Mouse (Mus musculus): ENCODE data around the gene Pou3f3. TPM values are rescaled to one million over a fixed set of nuclear protein-coding genes. Genes with fewer than 3 reads are reported as not detected.
A peak's percentile ranks its signal among the peaks of the same experiment; 100 is the strongest.

Pou3f3 gene
- polyA plus RNA-seq, 1 experiment from 2014 or later, result 0.03 TPM

DNA sequence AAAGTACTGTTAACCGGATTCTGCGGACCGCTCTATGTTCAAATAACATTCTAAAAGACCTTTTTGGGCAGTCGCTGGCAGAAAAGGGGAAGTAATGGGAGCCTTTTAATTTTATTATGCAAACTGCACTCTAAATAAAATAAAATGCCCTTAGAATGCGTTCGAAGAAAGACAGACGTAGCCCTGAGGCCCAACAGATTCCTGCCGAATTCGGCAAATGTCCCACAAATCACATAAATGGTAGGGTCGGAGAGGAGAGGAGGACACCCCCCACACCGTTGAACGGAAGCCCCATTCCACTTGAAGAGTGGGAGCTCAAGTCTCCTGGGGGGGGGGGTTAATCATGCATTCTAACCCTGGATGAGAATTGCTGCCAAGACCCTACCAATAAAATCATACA, 8.3 kb upstream of the Pou3f3 start:
- Histone ChIP-seq H3K4me3 (peak overlapping the region; percentile 48; the same call in 1 of the 2 replicates), H3K4me1 (peaks cover 21% of the 10 kb centered on the region), H3K27ac (replicated peaks) (no peak overlapping the region), H3K4me2 (peak overlapping the region; percentile 74; the same call in 1 of the 2 replicates), H3K36me3 (no peaks in the 10 kb centered on the region), H3K27me3 (replicated peaks) (peaks cover 97% of the 10 kb centered on the region), H3K9ac (no peak overlapping the region), H3K9me3 (no peaks in the 10 kb centered on the region)
- WGBS, result 2% methylated on average over 12 of the region's 12 CpGs
- ATAC-seq (ENCODE audit: extremely low read depth, insufficient number of reproducible peaks, low FRiP score, low TSS enrichment), result no peak

DNA sequence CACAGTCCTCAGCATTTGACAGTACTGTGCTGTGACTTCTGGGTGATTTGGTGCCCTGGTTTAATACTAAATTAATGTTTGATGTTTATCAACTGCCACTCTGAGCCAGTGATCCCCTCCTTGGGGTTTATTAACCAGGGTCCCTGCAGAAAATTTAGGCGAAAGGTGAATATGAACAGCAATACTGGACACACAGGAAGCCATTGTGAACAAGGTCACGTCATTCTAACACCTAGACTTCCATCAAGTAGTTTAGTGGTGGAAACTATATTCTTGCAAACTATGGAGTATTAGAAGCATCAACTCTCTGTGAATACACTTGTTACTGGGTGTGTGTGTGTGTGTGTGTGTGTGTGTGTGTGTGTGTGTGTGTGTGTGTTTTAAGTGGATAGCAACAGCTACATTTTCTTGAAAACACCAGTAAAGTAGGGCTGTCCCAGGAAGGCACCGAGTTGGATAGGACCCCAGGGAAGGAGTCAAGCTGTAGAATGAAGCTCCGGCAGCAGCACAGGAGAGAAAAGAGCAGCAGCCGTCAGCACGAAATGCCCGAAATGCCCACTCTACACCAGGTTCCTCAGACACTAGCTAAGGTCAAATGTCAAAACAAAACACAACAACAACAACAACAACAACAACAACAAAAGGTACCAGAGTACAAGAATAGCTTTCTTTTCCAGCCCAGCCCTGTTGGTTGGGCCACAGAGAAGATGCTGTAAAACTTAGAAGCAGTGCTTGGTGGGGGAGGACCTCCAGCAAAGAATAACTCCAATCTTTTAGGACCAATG, 7.6 kb upstream of the Pou3f3 start:
- WGBS, result 3% methylated on average over 7 of the region's 7 CpGs
- Histone ChIP-seq H3K27me3 (replicated peaks) (peaks cover 99% of the 10 kb centered on the region), H3K27ac (replicated peaks) (no peak overlapping the region), H3K4me2 (no peak overlapping the region), H3K4me1 (peaks cover 21% of the 10 kb centered on the region), H3K36me3 (no peaks in the 10 kb centered on the region), H3K4me3 (no peak overlapping the region), H3K9ac (no peak overlapping the region), H3K9me3 (no peaks in the 10 kb centered on the region)
- no peak for ATAC-seq (ENCODE audit: extremely low read depth, insufficient number of reproducible peaks, low FRiP score, low TSS enrichment)

DNA sequence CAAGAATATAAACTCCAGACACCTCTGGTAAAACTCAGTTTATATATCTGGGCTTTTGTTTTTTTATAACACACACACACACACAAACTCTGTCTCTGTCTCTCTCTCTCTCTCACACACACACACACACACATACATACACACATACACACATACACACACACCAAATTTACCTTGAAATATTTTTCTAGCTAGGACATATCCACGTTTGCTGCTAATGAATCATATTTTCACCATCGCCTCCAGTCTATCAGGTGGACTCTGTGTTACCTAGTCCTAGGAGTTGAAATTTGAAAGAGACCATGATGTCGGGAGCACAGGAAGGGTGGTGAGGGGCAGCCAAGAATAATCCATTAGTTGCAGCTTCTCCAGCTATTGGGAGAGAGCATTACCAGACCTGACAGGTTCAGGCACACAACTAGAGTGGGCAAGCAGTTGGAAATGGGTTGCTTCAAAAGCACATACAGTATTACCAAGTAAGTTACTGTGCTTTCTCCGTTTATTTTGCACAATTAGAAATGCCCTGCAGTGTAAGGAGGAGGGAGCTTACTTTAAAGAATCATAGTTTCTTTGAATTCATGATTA, 6.9 kb upstream of the Pou3f3 start:
- no peak overlapping the region for H3K9ac ChIP-seq
- ATAC-seq (ENCODE audit: extremely low read depth, insufficient number of reproducible peaks, low FRiP score, low TSS enrichment), result no peak
- H3K4me3 ChIP-seq, result no peak overlapping the region
- WGBS, result 8% methylated on average over 4 of the region's 4 CpGs
- H3K36me3 ChIP-seq, result no peaks in the 10 kb centered on the region
- H3K27me3 ChIP-seq (replicated peaks), result peaks cover 99% of the 10 kb centered on the region
- peaks cover 26% of the 10 kb centered on the region for H3K4me1 ChIP-seq
- H3K4me2 ChIP-seq, result no peak overlapping the region
- no peak overlapping the region for H3K27ac ChIP-seq (replicated peaks)
- no peaks in the 10 kb centered on the region for H3K9me3 ChIP-seq

DNA sequence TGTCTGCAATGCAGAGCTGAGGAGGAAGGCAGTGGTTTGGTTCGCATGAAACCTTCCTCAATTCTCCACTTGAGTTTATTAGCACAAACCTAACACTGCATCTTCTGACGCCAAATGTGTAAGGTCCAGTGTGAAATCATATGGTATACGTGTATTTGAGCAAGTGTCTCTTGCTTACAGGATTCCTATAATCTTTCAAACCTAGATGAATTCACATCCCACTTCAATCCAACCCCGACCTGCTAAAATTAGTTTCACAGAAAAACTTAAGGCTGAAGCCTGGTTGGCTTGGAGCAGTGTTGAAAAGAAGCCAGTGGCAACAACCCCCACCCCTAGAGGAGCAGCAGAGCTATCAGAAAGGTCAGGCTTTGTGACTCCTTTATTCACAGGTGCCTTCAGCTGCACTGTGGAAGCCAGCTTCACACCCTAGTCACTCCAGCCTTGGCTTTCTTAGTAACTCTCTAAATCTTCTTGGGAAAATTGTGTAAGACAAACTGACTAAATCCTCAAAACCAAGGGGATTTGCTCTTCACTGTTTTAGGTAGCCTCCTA, 5.5 kb upstream of the Pou3f3 start:
- ATAC-seq (ENCODE audit: extremely low read depth, insufficient number of reproducible peaks, low FRiP score, low TSS enrichment), result no peak
- Histone ChIP-seq H3K4me3 (no peak overlapping the region), H3K9ac (no peak overlapping the region), H3K27me3 (replicated peaks) (peaks cover 99% of the 10 kb centered on the region), H3K27ac (replicated peaks) (no peak overlapping the region), H3K4me1 (peaks cover 30% of the 10 kb centered on the region), H3K4me2 (no peak overlapping the region), H3K36me3 (no peaks in the 10 kb centered on the region), H3K9me3 (no peaks in the 10 kb centered on the region)
- WGBS, result 11% methylated on average over 4 of the region's 4 CpGs

DNA sequence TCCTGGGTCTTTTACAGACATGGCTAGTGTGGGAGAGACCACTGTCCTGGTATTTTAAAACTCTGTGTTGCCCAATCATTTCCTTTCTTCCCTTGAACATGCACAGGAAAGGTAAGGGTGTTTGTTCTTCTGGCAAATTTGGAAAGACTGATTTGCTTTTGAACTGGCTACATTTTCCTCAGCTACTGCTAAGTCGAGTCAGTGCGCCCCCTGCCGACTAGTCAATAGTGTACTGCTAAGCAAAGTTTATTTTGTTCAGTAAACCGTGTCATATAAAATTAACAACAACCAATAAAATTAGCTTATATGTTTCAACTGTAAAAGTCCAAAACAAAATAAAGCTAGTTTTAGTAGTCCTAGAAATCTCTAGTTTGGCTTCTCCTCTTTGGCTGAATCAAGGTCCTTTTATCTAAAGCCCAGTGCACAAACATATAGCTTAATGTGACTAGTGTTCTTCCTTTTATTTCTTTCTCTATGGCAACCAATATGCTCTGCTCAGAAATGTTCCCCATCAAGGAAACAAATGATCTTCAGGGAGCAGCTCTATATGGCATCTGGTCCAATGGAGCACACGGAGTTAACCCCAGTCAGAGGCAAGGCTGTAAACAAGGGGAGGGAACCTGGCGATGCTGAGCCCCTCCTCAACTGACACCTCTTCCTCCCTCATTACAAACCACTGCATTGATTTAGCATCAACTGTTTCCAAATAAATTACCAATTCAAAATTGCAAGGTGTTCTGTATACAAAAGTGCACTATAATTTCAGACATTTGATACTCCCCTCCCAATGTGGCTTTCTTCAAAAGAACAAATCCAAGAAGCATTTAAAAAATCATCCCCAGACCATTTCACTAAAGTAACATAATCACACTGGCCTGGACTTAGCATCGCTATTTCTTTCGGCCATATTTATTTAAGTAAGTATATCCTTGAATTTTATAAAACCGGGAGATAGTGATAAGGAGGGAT, 4.1 kb upstream of the Pou3f3 start:
- peaks cover 98% of the 10 kb centered on the region for H3K27me3 ChIP-seq (replicated peaks)
- no peak overlapping the region for H3K4me2 ChIP-seq
- no peaks in the 10 kb centered on the region for H3K36me3 ChIP-seq
- no peaks in the 10 kb centered on the region for H3K9me3 ChIP-seq
- no peak overlapping the region for H3K4me3 ChIP-seq
- no peak overlapping the region for H3K9ac ChIP-seq
- WGBS, result 3% methylated on average over 9 of the region's 9 CpGs
- peaks cover 29% of the 10 kb centered on the region for H3K4me1 ChIP-seq
- no peak overlapping the region for H3K27ac ChIP-seq (replicated peaks)
- no peak for ATAC-seq (ENCODE audit: extremely low read depth, insufficient number of reproducible peaks, low FRiP score, low TSS enrichment)

DNA sequence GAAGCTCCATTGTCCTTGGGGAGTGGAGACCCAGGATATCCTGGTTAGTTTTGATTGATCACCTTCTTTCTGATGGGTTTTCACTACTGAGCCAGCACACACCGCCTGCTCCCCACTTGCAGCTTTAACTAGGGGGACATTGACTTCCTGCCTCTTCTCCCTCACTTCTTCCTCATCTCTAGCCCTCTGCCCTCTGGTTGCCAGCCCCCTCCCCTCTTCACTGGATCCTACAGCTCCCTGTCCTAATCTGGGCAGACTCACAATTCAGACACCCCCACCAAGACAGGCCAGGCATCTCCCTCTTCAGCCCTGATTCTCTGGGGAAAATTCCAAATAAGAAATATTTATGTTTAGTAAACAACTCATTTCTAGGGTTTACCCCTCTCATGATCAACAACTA, 3.3 kb upstream of the Pou3f3 start:
- Histone ChIP-seq H3K27ac (replicated peaks) (no peak overlapping the region), H3K9me3 (no peaks in the 10 kb centered on the region), H3K4me2 (no peak overlapping the region), H3K4me1 (peaks cover 31% of the 10 kb centered on the region), H3K27me3 (replicated peaks) (peaks cover 96% of the 10 kb centered on the region), H3K9ac (no peak overlapping the region), H3K36me3 (no peaks in the 10 kb centered on the region), H3K4me3 (no peak overlapping the region)
- ATAC-seq (ENCODE audit: extremely low read depth, insufficient number of reproducible peaks, low FRiP score, low TSS enrichment), result no peak
- 14% methylated on average over 1 of the region's 1 CpGs for WGBS

DNA sequence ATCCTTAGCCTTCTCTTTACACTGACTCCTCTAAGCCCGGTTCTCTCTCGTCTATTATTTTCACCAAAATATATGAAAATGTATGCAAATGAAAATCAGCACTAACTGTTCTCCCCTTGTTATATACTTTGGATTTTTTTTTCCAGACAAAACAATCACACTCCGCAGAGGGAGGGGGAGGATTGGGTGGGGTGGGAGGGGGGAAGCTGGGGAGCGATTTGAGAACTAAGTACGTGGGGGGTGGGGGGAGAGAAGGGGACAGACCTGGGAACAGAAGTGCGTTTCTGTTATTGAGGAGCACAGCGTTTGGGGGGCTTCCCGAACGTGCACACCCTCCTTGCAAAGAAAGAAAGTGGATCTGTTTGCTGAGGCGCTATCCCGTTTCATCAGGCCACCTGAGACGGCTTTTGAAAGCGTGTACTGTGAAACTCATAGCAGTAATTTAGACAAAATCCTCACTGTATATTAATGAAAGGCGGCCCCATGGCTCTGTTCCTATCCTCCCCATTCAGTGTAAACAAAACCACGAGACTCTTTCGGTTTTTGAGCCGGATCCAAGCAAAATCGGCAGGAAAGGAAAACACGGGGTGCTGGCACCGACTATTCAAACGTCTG, 2.4 kb upstream of the Pou3f3 start:
- Histone ChIP-seq H3K4me1 (peaks cover 41% of the 10 kb centered on the region), H3K9ac (no peak overlapping the region)
- no peak for ATAC-seq (ENCODE audit: extremely low read depth, insufficient number of reproducible peaks, low FRiP score, low TSS enrichment)

DNA sequence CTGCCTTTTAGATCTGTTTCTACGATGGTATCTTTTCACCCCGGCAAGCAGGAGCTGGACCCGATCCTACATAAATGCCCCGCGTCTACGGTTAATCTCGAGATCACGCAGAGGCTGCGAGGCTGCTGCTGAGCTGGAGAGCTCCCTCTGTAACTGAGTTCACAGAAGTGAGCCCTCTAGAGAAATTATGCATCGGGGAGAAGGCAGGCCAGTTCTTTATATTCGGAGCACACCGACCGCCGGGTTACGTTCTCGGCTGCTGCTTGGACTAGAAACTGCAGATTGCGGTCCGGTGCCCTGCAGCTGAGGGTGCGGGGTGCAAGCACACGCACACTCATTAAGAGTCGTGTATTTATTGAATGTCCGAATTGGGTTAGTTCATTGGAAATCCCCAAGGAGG, 1.7 kb upstream of the Pou3f3 start:
- H3K9me3 ChIP-seq, result no peaks in the 10 kb centered on the region
- ATAC-seq (ENCODE audit: extremely low read depth, insufficient number of reproducible peaks, low FRiP score, low TSS enrichment), result no peak
- WGBS, result under 1% methylated on average over 22 of the region's 22 CpGs

More for the DNA sequence above, 2.4 kb upstream of the Pou3f3 start:
- Histone ChIP-seq H3K9me3 (no peaks in the 10 kb centered on the region), H3K27me3 (replicated peaks) (peaks cover 96% of the 10 kb centered on the region), H3K27ac (replicated peaks) (no peak overlapping the region), H3K4me3 (peak overlapping the region; percentile 58), H3K36me3 (no peaks in the 10 kb centered on the region), H3K4me2 (peak overlapping the region; percentile 91)
- under 1% methylated on average over 21 of the region's 21 CpGs for WGBS

DNA sequence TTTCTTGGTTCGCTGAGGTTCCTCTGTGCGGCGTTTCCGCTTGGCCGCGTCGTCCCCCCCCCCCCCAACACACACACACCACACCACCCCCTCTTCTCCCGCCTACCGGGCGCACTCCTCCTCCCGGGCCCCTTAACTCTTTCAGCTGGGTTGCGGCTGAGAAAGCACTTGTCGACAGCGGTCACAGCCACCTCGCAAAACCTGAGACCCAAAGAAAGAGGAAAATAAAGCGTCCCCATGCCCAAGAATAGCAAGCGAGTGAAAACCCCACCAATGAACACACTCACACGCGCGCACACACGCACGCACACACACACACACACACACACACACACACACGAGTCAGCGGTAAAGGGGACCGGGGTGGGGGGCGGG, 1.3 kb upstream of the Pou3f3 start:
- H3K36me3 ChIP-seq, result no peaks in the 10 kb centered on the region
- H3K4me1 ChIP-seq, result peaks cover 49% of the 10 kb centered on the region
- H3K4me3 ChIP-seq, result peak overlapping the region; percentile 58
- H3K27me3 ChIP-seq (replicated peaks), result peaks cover 96% of the 10 kb centered on the region
- WGBS, result under 1% methylated on average over 20 of the region's 26 CpGs
- H3K27ac ChIP-seq (replicated peaks), result no peak overlapping the region
- H3K9ac ChIP-seq, result peak overlapping the region; percentile 62
- H3K9me3 ChIP-seq, result no peaks in the 10 kb centered on the region
- ATAC-seq (ENCODE audit: extremely low read depth, insufficient number of reproducible peaks, low FRiP score, low TSS enrichment), result no peak
- peak overlapping the region; percentile 91 for H3K4me2 ChIP-seq

More for the DNA sequence above, 1.7 kb upstream of the Pou3f3 start:
- Histone ChIP-seq H3K27ac (replicated peaks) (no peak overlapping the region), H3K36me3 (no peaks in the 10 kb centered on the region), H3K4me2 (peak overlapping the region; percentile 91), H3K27me3 (replicated peaks) (peaks cover 96% of the 10 kb centered on the region), H3K9ac (peak overlapping the region; percentile 62), H3K4me1 (peaks cover 47% of the 10 kb centered on the region), H3K4me3 (peak overlapping the region; percentile 58)

DNA sequence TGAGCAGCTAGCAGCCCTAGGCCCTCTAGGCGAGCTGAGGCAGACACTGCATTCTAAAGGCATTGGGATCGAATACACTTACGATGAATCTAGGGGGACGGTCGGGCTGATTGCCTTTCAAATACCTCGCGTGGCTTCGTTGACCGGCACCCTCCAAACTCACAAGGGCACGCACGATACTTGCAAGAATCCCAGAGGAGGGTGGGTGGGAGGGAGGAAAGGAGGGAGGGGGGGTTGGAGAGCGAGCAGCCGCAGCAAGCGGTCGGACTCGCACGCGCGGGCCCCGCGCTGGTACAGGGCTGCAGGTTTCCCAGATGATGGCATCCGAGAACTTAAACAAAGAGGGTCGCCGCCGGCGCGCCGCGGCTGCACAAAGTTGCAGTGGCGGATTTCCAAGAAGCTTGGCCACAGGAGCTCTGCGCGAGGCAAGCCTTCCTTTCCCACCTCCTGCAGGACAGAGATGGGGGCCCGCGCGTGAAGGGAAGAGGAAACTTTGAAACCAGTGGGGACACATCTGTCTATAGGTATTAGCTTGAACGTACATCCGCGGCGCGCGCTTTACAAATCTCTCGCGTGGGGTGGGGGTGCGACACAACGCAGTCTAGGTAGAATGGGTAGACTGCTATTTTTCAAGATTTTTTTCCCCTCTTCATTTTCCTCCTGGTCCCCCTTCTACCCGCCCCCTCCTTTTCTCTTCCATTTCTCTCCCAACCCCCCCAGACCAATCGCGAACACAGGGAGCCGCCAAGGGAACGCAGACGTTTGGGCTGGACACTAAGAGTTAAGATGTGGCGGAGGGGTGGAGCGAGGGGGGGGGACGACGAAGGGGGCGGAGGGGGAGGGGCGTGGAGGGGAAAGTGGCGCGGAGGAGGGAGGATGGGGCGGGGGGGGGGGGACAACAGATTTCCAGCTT, 647 bp upstream of the Pou3f3 start:
- Histone ChIP-seq H3K4me3 (peak overlapping the region; percentile 58), H3K9ac (peak overlapping the region; percentile 62)

More for the DNA sequence above, 647 bp upstream of the Pou3f3 start:
- no peaks in the 10 kb centered on the region for H3K36me3 ChIP-seq
- ATAC-seq (ENCODE audit: extremely low read depth, insufficient number of reproducible peaks, low FRiP score, low TSS enrichment), result no peak
- WGBS, result 1% methylated on average over 52 of the region's 60 CpGs
- peaks cover 49% of the 10 kb centered on the region for H3K4me1 ChIP-seq
- peak overlapping the region; percentile 91 for H3K4me2 ChIP-seq
- H3K27me3 ChIP-seq (replicated peaks), result peaks cover 94% of the 10 kb centered on the region
- H3K9me3 ChIP-seq, result no peaks in the 10 kb centered on the region
- no peak overlapping the region for H3K27ac ChIP-seq (replicated peaks)
